Mouse (Mus musculus) retina, postnatal 7 days (tissue): ENCODE measurements around the gene Padi6.
A peak's percentile ranks its signal among the peaks of the same experiment; 100 is the strongest.

Experiments
- DNase-seq: peaks from one replicate; pipeline ENCODE4 v3.0.0-alpha.2; 2012; ENCODE audit warnings: low read depth, low spot score

Padi6 gene

DNA sequence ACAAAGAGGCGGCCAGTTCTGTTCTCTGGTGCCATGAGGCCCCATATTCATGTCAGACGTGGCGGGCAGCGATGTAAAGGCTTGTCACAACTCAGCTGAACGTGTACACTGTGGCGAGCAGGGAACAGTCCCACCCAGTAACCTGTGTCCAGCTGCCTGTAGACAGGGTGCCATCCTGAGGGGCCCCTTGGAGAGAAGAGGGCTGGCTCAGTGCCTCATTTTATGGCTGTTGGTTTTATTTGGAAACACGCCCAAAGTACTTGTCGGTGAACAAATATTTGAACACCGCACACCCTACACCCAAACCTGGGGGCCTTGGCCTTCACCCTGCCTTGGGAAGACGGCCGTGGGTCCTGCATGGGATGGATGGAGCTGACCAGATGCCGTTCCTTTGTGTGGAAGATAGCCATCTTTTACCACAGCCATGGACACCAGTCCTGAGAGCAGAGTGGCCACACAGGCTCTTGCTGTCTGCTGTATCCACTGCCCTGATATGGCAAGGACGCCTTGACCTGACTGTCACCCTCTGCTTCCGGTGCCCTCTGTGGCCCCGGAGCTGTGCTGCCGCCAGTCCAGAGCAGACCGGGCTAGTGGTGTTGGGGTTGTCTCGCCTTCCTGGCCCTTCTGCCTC lies 34.0 kb downstream of the Padi6 start:
- no peak for DNase-seq

DNA sequence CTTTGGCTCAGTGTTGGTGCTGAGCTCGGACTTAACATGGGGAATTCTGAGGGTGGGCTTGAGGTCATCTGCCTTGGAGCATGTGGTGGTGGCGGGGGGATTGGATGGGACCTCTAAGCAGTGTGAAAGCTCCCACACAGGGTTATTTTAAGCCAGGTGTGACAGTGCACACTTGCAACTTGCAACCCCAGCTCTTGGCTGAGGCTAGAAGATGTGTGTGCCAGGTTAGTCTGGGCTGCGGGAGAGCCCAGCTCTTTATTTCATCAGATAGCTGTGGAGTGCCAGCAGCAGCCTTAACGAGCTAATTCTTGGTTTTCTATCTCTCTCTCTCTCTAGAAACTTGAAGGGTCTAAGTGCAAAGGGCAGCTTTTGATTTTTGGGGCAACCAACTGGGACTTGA lies 34.8 kb downstream of the Padi6 start:
- no peak for DNase-seq

- no peak for DNase-seq
Measured at GRCm38 (mm10) chr4:140704166-140704565, 38.3 kb downstream of the Padi6 start.

GRCm38 (mm10) chr4:140703636-140704035 lies 38.8 kb downstream of the Padi6 start:
- DNase-seq, result no peak

GRCm38 (mm10) chr4:140702611-140703327 lies 39.7 kb downstream of the Padi6 start:
- peak; percentile 75 for DNase-seq

- DNase-seq, result no peak
Measured at GRCm38 (mm10) chr4:140701716-140702561, 40.5 kb downstream of the Padi6 start.

GRCm38 (mm10) chr4:140701049-140701715 lies 41.3 kb downstream of the Padi6 start:
- peak; percentile 73 for DNase-seq

- no peak for DNase-seq
Measured at GRCm38 (mm10) chr4:140700269-140701018, 42.0 kb downstream of the Padi6 start, which contains the start of gene Rcc2. Gene Rcc2, plus strand, starts transcription at chr4:140700541.

GRCm38 (mm10) chr4:140699441-140700127 lies 42.9 kb downstream of the Padi6 start:
- DNase-seq, result no peak

GRCm38 (mm10) chr4:140695675-140696585 lies 46.5 kb downstream of the Padi6 start:
- DNase-seq, result no peak

DNA sequence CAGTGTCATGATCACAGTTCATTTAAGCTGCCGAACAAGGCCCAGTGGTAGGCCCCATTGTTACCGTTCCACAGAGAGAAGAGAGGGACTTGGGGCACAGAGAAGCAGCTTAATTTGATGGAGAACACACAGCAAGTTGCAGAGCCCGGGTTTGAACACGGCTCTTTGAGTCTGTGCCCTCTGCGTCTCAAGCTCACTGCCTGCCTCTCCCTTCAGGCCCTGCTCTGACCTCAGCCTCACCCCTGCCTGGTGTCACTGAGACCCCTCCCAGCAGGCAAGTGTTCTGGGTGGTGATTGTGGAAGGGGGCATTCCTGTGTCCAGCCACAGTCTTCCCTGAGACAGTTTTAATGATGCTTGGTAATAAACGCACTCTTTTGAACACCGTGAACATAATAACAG lies 47.3 kb downstream of the Padi6 start:
- no peak for DNase-seq

GRCm38 (mm10) chr4:140694551-140695060 lies 47.8 kb downstream of the Padi6 start:
- no peak for DNase-seq

DNA sequence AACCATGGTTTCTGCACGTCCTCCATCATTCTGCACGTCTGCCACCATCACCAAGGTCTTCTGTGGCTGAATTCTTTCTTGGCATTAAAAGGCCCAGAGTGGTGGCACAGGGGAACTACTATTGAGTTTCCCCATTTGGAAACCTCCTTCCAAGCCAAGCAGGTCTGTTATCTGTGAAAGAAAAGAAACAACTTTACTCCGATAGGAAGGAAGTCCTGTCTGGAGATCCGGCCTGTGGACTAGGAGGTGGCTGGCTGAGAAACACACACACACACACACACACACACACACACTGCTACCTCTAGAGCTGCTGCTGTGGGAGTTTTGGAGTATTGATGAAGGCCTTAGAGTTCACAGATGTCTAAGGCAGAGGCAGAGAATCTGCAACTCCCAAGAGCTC lies 48.9 kb downstream of the Padi6 start:
- DNase-seq, result no peak

- no peak for DNase-seq
Measured at GRCm38 (mm10) chr4:140691481-140691880, 51.0 kb downstream of the Padi6 start.

DNA sequence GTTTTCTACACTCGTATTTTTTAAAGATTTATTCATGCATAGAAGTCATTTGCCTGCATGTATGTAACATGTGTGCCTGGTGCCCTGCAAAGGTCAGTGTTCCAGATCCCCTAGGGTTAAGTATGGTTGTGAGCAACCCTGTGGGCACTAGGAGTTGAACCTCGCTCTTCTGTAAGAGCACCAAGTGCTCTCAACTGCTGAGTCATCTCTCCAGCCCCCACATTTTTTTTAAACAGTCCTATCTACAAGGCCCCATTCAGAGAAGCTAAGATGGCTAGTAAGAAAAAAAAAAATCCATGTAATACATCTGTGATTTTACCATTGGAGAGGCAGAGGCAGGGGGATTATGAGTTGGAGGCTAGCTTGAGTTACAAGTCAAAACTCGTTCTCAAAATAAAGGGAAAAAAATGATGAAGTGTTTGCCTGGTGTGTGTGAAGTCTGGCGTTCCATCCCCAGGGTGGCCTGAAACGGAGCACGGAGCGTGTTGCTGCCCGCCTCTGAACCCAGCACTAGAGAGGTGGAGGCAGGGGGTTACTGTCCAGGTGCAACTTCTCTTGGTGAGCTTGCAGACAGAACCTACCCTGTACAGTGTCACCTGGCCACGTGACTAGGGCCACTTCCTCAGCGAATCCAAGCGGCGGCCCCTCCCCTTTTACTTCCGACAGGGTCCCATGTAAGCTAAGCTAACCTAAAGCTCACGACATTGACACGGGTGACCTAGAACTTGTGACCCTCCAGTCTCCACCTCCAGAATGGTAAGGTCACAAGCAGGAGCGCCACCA lies 52.4 kb downstream of the Padi6 start:
- DNase-seq, result no peak

- DNase-seq, result no peak
Measured at GRCm38 (mm10) chr4:140688826-140689425, 53.5 kb downstream of the Padi6 start.

- no peak for DNase-seq
Measured at GRCm38 (mm10) chr4:140688044-140688825, 54.2 kb downstream of the Padi6 start.
